Mouse (Mus musculus) duodenum, adult 2 months (tissue): ENCODE data around the gene Gm8082. TPM values are rescaled to one million over a fixed set of nuclear protein-coding genes. Genes with fewer than 3 reads are reported as not detected.

ENCODE experiments used
- polyA plus RNA-seq: library from polyadenylated mRNA; depleted of rRNA; stranded (reverse); fragments of >200 nt; gene quantifications from 2 replicates; pipeline ENCODE4 v1.2.3, GENCODE M21; 2012; ENCODE audit warnings: low replicate concordance; rRNA removed

Gm8082 gene
- not detected in 2 replicates for polyA plus RNA-seq

DNA sequence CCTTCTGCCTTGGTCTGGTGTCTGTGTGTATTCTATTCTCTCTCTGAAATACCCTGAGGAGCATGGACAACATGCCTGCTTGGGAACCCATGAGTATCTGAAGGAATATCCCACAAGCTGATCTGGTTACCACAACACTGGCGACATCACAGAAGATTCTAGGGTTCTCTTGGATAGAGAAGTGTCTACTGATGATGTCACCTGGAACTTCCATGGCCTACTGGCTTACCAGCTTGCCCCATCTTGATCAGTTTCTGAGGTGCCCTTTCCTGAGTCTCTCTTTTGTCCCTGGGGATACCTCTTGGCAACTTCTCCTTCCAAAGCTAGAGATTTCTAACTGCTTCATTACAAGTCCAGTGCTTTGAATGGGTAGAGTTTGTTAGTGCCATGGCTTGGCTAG is at the start of gene Gm8082:
Gene Gm8082 (minus strand): TSS at position 101 of the 400 bp plus-strand sequence.

DNA sequence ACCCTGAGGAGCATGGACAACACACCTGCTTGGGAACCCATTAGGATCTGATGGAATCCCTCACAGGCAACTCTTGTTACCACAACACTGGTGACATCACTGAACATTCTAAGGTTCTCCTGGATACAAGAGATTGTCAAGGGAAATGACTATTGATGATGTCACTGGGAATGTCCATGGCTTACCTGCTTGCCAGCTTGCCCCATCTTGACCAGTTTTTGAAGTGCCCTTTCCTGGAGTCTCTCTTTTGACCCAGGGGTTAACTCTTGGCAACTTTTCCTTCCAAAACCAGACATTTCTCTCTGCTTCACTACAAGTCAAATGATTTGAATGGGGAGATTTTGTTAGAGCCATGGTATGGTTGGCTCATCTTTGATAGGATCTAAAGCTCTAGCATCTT is 22.1 kb upstream of the Gm8082 start, which contains the start of gene Gm10376:
Gene Gm10376 (minus strand): TSS at position 101 of the 400 bp plus-strand sequence.

Other genes with a start within 250 kb of the Gm8082 start
- gene Gm3015, start 224.8 kb downstream of the Gm8082 start, polyA plus RNA-seq: not detected in 2 replicates
- gene Gm10377, start 195.6 kb downstream of the Gm8082 start, polyA plus RNA-seq: not detected in 2 replicates
- not detected in 2 replicates for gene Gm21977, start 140.1 kb downstream of the Gm8082 start, polyA plus RNA-seq
- gene Gm10376, start 22.0 kb upstream of the Gm8082 start, polyA plus RNA-seq: not detected in 2 replicates
- gene Gm8094, start 83.0 kb upstream of the Gm8082 start, polyA plus RNA-seq: not detected in 2 replicates
- gene Gm8104, start 107.0 kb upstream of the Gm8082 start, polyA plus RNA-seq: not detected in 2 replicates
- gene Gm7233, start 186.2 kb upstream of the Gm8082 start, polyA plus RNA-seq: not detected in 2 replicates
- not detected in 2 replicates for gene Gm8122, start 241.7 kb upstream of the Gm8082 start, polyA plus RNA-seq